In genomic region chr10:39369977-39370785, GRCm38 (mm10) we compare ENCODE assay signal across 8 mouse cellular contexts. TPM values are rescaled to one million over a fixed set of nuclear protein-coding genes. Genes with fewer than 3 reads are reported as not detected.
A peak's percentile ranks its signal among the peaks of the same experiment; 100 is the strongest.
DNase-seq lines count a peak whose midpoint lies in the region; ATAC-seq lines count a peak whose summit lies in the region.

No protein-coding gene starts in this region.

- H3K4me3 ChIP-seq in liver, embryonic 13.5 days (replicated peaks): peak overlapping the region; percentile 85
- peak overlapping the region; percentile 97 for H3K4me3 ChIP-seq in neural tube, embryonic 11.5 days (ENCODE audit: low read depth, low read length)

- peak overlapping the region; percentile 84 for H3K27ac ChIP-seq in liver, embryonic 13.5 days
- H3K27ac ChIP-seq in neural tube, embryonic 11.5 days (ENCODE audit: low read depth, low read length): peak overlapping the region; percentile 98

- WGBS in liver, embryonic 13.5 days (ENCODE audit: insufficient replicate concordance): 1% methylated on average over 64 of the region's 68 CpGs
- under 1% methylated on average over 52 of the region's 68 CpGs for WGBS in neural tube, embryonic 11.5 days

- peak overlapping the region; percentile 87 for H3K9ac ChIP-seq in liver, embryonic 13.5 days
- H3K9ac ChIP-seq in neural tube, embryonic 11.5 days (ENCODE audit: low read length): peak overlapping the region; percentile 98

- H3K27me3 ChIP-seq in liver, embryonic 13.5 days: no peaks in the 10 kb centered on the region
- no peaks in the 10 kb centered on the region for H3K27me3 ChIP-seq in neural tube, embryonic 11.5 days (ENCODE audit: control insufficient read depth, insufficient read depth, low read length)

- peak; percentile 67 for DNase-seq in CD4-positive, CD25-positive, alpha-beta regulatory T cell, adult 2 months (ENCODE audit: low read depth, low spot score)
- DNase-seq in WW6 (ENCODE audit: low read depth, low spot score): peak; percentile 16
- DNase-seq in embryo, embryonic 9.5 days (ENCODE audit: extremely low spot score): peak; percentile 66
- DNase-seq in heart, adult 8-10 months (ENCODE audit: low spot score): peak; percentile 55
- peak; percentile 29 for DNase-seq in kidney, adult 18-20 months
- DNase-seq in liver, embryonic 13.5 days: peak; percentile 15
- DNase-seq in neural tube, embryonic 11.5 days (ENCODE audit: low spot score): peak; percentile 67
- DNase-seq in yolk sac, embryonic 10.5 days (ENCODE audit: low spot score): peak; percentile 58

- H3K4me2 ChIP-seq in liver, embryonic 13.5 days: peak overlapping the region; percentile 96
- peak overlapping the region; percentile 60 for H3K4me2 ChIP-seq in neural tube, embryonic 11.5 days (ENCODE audit: low read depth)

- H3K4me1 ChIP-seq in liver, embryonic 13.5 days (replicated peaks): peaks cover 63% of the 10 kb centered on the region
- H3K4me1 ChIP-seq in neural tube, embryonic 11.5 days (ENCODE audit: control insufficient read depth, insufficient read depth, low read length): peaks cover 16% of the 10 kb centered on the region

- no peaks in the 10 kb centered on the region for H3K9me3 ChIP-seq in liver, embryonic 13.5 days (replicated peaks)
- no peaks in the 10 kb centered on the region for H3K9me3 ChIP-seq in neural tube, embryonic 11.5 days (ENCODE audit: control insufficient read depth, low read length)

- peak; percentile 56 for ATAC-seq in liver, embryonic 13.5 days (ENCODE audit: low read depth)
- peak; percentile 64 for ATAC-seq in neural tube, embryonic 11.5 days (ENCODE audit: insufficient read depth, low FRiP score, low TSS enrichment)

- H3K36me3 ChIP-seq in liver, embryonic 13.5 days: no peaks in the 10 kb centered on the region
- no peaks in the 10 kb centered on the region for H3K36me3 ChIP-seq in neural tube, embryonic 11.5 days (ENCODE audit: control insufficient read depth, insufficient read depth, low read length)

RNA-seq across cellular contexts. Expression of gene Fyn, which starts 1.5 kb away (rescaled TPM):
- 10 to 100 TPM; 22.4 to 27.6 (median 24.2) TPM for total RNA-seq in heart, adult 8-10 months (2022)
- polyA plus RNA-seq in liver, embryonic 13.5 days (2015; fragmentation: Nextera tagmentation; extraction: Ambion mirVana): 6.5 and 7.6 TPM in 2 replicates
- polyA plus RNA-seq in neural tube, embryonic 11.5 days (2014; fragmentation: Nextera tagmentation; extraction: Ambion mirVana): 61.7 and 66.0 TPM in 2 replicates

Comparison
In these comparisons a context has a peak if more than half of its experiments do, and no peak if none do; other contexts are left out.
1. Peak in every context shown above with its lines: DNase-seq, ATAC-seq, H3K4me3 ChIP-seq and H3K27ac ChIP-seq.
2. DNase-seq: peak in every context shown above with its lines; median percentile 67 in CD4-positive, CD25-positive, alpha-beta regulatory T cell, adult 2 months; 67 in neural tube, embryonic 11.5 days; 66 in embryo, embryonic 9.5 days; 58 in yolk sac, embryonic 10.5 days; 55 in heart, adult 8-10 months; 29 in kidney, adult 18-20 months; 16 in WW6; 15 in liver, embryonic 13.5 days.